Mouse (Mus musculus): ENCODE results near the gene Ccdc85c.

- TF ChIP-seq CTCF (IDR thresholded peaks at IDR 0.05): no peak
- TF ChIP-seq POLR2A (IDR thresholded peaks at IDR 0.05; ENCODE audit: insufficient read depth, low read depth, low read length): no peak
These were observed 25.7 kb downstream of the Ccdc85c start for GRCm38 (mm10) chr12:108249522-108249921.

Data from heart, adult 2 months (tissue).